Mouse (Mus musculus): ENCODE measurements around the gene Was.
"Not testable (repeated sequence)": the region's sequence is repeated elsewhere in the genome, so short reads cannot be mapped to it uniquely, and the experiment has no call there.

DNA sequence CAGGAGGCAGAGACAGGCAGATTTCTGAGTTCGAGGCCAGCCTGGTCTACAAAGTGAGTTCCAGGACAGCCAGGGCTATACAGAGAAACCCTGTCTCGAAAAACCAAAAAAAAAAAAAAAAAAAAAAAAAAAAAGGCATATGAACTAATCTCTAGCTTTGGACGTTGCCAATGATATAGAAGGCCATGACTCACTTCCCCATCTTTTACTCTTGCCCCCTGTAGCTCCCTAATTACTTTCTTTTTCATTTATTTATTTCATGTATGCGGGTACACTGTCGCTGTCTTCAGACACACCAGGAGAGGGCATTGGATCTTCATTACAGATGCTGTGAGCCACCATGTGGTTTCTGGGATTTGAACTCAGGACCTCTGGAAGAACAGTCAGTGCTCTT lies 653 bp upstream of the Was start:
- not testable (repeated sequence) for TF ChIP-seq CTCF, EP300 (IDR thresholded peaks at IDR 0.05)

Data from lung, postnatal 0 days (tissue).